Mouse (Mus musculus) megakaryocyte, embryonic 14.5 days (primary cell): Measurements from ENCODE around the gene Gata3. TPM values are rescaled to one million over a fixed set of nuclear protein-coding genes. Genes with fewer than 3 reads are reported as not detected.
A peak's percentile ranks its signal among the peaks of the same experiment; 100 is the strongest.

ENCODE experiments used
- H3K27me3 ChIP-seq: replicated peaks from 2 replicates; pipeline ENCODE3; 2012; ENCODE audit warnings: inconsistent platforms
- H3K36me3 ChIP-seq: replicated peaks from 2 replicates; pipeline ENCODE3; 2012; ENCODE audit warnings: low read length, inconsistent platforms, mixed read lengths
- H3K4me1 ChIP-seq: 2 replicates; pipeline ENCODE4 v1.6.1; 2012; ENCODE audit warnings: inconsistent platforms
- H3K4me3 ChIP-seq: replicated peaks from 2 replicates; pipeline ENCODE3; 2012; ENCODE audit warnings: moderate library complexity, mild to moderate bottlenecking, inconsistent platforms
- H3K9me3 ChIP-seq: 2 replicates; pipeline ENCODE4 v1.6.1; 2012; ENCODE audit warnings: inconsistent platforms
- FLI1 ChIP-seq: IDR thresholded peaks from 2 replicates; pipeline ENCODE4 v1.6.1; 2012; ENCODE audit warnings: low read length, inconsistent platforms, mixed read lengths
- GATA1 ChIP-seq: IDR thresholded peaks from 3 replicates; pipeline ENCODE4 v1.6.1; 2012; ENCODE audit warnings: mixed read lengths, low read length, inconsistent platforms, borderline replicate concordance
- polyA plus RNA-seq: library from polyadenylated mRNA; stranded (reverse); fragments of >175 nt; gene quantifications from 2 replicates; pipeline ENCODE4 v1.2.3, GENCODE M21; 2012; ENCODE audit warnings: low replicate concordance; ENCODE audit not compliant: insufficient read depth

The Gata3 gene
- polyA plus RNA-seq, 1 experiment: 0.36 TPM

DNA sequence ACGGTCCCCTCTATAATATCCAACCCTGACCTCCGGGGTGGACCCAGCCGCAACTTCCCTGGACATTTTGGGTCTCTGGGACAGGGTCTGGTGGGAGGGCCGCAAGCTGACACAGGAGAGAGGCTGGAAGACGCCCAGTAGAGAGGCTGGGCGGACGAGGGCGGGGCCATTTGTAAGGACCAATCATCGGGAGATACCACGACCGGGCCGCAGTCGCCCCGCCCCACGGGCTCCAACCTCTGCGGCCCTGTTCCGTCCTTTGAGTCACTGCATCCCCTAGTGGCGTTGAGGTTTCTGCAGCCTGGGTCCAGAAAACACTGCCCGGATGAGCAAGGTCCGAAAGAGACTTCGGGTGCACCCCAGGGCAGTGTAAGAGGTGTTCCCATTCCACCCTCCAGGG is 10.3 kb downstream of the Gata3 start:
- Histone ChIP-seq H3K27me3 (peaks cover 98% of the 10 kb centered on the region), H3K9me3 (peaks cover 3% of the 10 kb centered on the region; the same call in 1 of the 2 replicates), H3K4me3 (peak overlapping the region; percentile 92), H3K36me3 (no peaks in the 10 kb centered on the region), H3K4me1 (peaks cover 76% of the 10 kb centered on the region)
- TF ChIP-seq GATA1 (no peak), FLI1 (no peak)

- peak overlapping the region; percentile 92 for H3K4me3 ChIP-seq
- H3K36me3 ChIP-seq: no peaks in the 10 kb centered on the region
- H3K27me3 ChIP-seq: peaks cover 98% of the 10 kb centered on the region
- H3K9me3 ChIP-seq: peaks cover 3% of the 10 kb centered on the region; the same call in 1 of the 2 replicates
- no peak for TF ChIP-seq FLI1
- no peak for TF ChIP-seq GATA1
- peaks cover 72% of the 10 kb centered on the region for H3K4me1 ChIP-seq
Measured at GRCm38 (mm10) chr2:9879092-9879491, 10.7 kb downstream of the Gata3 start.

DNA sequence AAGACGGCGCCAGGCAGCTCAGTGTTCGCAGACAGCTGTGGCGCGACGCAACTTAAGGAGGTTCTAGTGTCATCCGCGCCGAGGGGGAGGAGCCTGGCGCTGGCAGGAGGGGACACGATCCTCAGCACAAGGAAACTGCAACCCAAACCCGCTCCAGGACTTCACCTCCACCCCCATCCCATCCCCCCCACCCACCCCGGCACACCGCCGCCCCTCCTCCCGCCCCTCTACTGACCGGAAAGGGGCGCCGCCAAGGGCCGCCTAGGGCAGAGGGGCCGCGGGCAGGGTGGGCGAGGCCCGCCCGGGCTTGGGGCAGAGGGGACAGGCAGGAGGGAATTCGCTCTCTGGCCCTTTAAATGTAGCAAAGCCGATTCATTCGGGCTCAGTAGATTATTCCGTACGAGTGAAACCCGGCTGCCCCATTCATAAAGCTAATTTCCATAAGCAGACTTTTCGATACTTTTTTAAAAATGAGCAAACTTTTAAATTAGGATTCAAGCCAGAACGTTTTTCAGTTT is 11.2 kb downstream of the Gata3 start:
- peaks cover 67% of the 10 kb centered on the region for H3K4me1 ChIP-seq
- H3K9me3 ChIP-seq: peaks cover 3% of the 10 kb centered on the region; the same call in 1 of the 2 replicates
- H3K36me3 ChIP-seq: no peaks in the 10 kb centered on the region
- H3K4me3 ChIP-seq: peak overlapping the region; percentile 92
- TF ChIP-seq FLI1 (no peak), GATA1 (no peak)
- peaks cover 98% of the 10 kb centered on the region for H3K27me3 ChIP-seq

- Histone ChIP-seq H3K27me3 (peaks cover 96% of the 10 kb centered on the region), H3K4me1 (peaks cover 62% of the 10 kb centered on the region)
Measured at GRCm38 (mm10) chr2:9877966-9878563, 11.8 kb downstream of the Gata3 start.

DNA sequence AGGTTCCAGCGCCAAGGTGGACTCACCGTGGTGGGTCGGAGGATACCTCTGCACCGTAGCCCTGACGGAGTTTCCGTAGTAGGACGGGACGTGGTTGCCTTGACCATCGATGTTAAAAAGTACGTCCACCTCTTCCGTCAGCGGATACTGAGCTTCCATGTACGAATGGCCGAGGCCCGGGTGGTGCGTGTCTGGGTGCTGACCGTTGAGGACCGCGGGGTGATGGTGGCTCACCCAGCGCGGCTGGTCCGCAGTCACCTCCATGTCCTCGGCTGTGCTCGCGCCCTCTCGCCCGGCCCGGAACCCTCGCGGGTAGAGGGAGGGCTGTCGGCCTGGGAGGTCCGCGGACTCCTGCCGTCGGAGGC is 12.5 kb downstream of the Gata3 start:
- Histone ChIP-seq H3K4me1 (peaks cover 60% of the 10 kb centered on the region), H3K9me3 (peaks cover 3% of the 10 kb centered on the region; the same call in 1 of the 2 replicates), H3K36me3 (no peaks in the 10 kb centered on the region), H3K27me3 (peaks cover 96% of the 10 kb centered on the region), H3K4me3 (peak overlapping the region; percentile 89)
- no peak for TF ChIP-seq FLI1
- no peak for TF ChIP-seq GATA1

More at GRCm38 (mm10) chr2:9877966-9878563, 11.8 kb downstream of the Gata3 start:
- H3K36me3 ChIP-seq: no peaks in the 10 kb centered on the region
- H3K4me3 ChIP-seq: peak overlapping the region; percentile 92
- H3K9me3 ChIP-seq: peaks cover 3% of the 10 kb centered on the region; the same call in 1 of the 2 replicates
- TF ChIP-seq GATA1: no peak
- no peak for TF ChIP-seq FLI1

- H3K36me3 ChIP-seq: no peaks in the 10 kb centered on the region
- peaks cover 59% of the 10 kb centered on the region for H3K4me1 ChIP-seq
- H3K27me3 ChIP-seq: peaks cover 93% of the 10 kb centered on the region
- peaks cover 3% of the 10 kb centered on the region; the same call in 1 of the 2 replicates for H3K9me3 ChIP-seq
- no peak for TF ChIP-seq FLI1
- no peak for TF ChIP-seq GATA1
- H3K4me3 ChIP-seq: peak overlapping the region; percentile 89
Measured at GRCm38 (mm10) chr2:9876621-9877325, 13.1 kb downstream of the Gata3 start.

DNA sequence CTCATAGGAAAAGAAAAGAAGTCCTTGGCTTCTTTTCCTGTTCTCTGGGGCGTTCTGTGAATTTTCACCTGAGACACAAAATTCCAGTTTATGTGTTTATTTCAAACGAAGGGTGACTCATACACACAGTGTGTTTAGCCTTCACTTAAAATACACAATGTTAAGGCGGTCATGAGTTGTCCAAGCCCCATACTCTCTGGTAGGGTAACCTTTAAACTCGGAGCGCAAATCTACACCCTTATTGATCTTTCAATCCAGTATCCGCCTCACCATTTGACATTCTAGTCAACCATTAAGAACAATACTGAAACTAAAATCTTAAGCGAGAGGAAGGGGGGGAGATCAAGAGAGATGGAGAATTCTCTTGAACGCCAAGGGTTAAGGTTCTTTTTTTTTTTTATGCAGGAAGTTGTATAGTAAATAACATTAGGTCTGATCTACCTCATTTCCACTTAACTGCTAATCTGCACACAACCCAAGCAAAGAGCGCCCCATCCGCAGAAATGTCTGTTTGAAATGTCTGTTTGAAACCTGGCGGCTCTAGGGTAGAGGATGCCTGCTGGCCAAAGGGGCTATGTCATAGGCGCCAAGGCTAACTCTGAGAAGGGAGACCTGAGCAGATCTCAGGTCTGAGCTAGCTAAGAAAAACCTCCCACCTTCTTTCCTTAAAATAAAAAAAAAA is 14.0 kb downstream of the Gata3 start:
- Histone ChIP-seq H3K9me3 (peaks cover 3% of the 10 kb centered on the region; the same call in 1 of the 2 replicates), H3K27me3 (peaks cover 92% of the 10 kb centered on the region), H3K4me3 (no peak overlapping the region), H3K36me3 (no peaks in the 10 kb centered on the region), H3K4me1 (peaks cover 59% of the 10 kb centered on the region)
- no peak for TF ChIP-seq FLI1
- TF ChIP-seq GATA1: no peak

DNA sequence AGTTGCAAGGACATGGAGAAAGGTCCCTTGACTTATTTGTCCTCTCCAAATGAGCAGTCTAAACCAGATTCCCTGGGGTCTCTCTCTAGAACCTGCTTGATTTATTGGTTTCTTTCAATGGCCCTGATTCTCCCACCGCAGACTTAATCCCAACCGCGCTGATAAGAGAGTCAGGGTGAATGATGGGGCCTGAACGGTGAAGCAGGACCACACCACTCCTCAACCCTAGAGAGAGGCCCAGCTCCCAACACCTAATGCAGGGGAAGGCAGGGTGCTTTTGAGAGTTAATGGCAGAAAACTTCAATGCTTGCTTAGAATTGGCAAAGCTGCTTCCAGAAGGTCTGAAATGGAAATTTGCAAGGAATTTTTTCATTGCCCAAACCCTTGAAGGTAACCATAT is 14.6 kb downstream of the Gata3 start:
- H3K4me3 ChIP-seq: no peak overlapping the region
- peaks cover 3% of the 10 kb centered on the region; the same call in 1 of the 2 replicates for H3K9me3 ChIP-seq
- H3K27me3 ChIP-seq: peaks cover 88% of the 10 kb centered on the region
- peaks cover 57% of the 10 kb centered on the region for H3K4me1 ChIP-seq
- no peak for TF ChIP-seq FLI1
- TF ChIP-seq GATA1: no peak
- H3K36me3 ChIP-seq: no peaks in the 10 kb centered on the region

- no peaks in the 10 kb centered on the region for H3K36me3 ChIP-seq
- no peak for TF ChIP-seq FLI1
- no peak for TF ChIP-seq GATA1
- no peak overlapping the region for H3K4me3 ChIP-seq
- peaks cover 3% of the 10 kb centered on the region; the same call in 1 of the 2 replicates for H3K9me3 ChIP-seq
- H3K27me3 ChIP-seq: peaks cover 87% of the 10 kb centered on the region
- peaks cover 51% of the 10 kb centered on the region for H3K4me1 ChIP-seq
Measured at GRCm38 (mm10) chr2:9874467-9875219, 15.2 kb downstream of the Gata3 start.
